Mouse (Mus musculus) urinary bladder, postnatal 14 days (tissue): ENCODE measurements at regions not wholly inside any gene's neighbourhood (a gene's known extent, or its start where the extent isn't known, plus 50 kb on each side); places are given as distances from the start of the nearest gene placed in this dataset.

Experiments used
- DNase-seq: peaks from one replicate; pipeline ENCODE4 v3.0.0; 2021; ENCODE audit warnings: low spot score

DNA sequence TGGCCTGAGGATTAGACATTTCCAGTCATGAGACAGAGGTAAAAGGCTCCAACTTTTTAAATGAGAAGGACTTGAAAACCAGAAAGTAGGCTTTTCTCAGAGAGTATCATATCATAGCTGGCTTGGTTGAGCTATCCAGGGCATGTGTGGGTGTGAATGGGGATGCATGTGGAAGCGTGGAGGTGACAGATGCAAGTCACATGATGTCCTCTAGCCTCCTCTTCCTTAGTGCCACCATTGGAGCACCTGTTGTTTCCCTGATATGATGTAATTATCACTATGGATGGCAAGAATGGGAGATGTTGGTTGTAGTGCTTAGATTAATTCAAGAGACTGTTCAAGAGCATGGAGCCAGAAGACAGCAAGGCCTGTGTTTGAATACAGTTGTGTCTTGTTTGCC lies 510.0 kb downstream of the Ccdc171 start:
- no peak for DNase-seq

DNA sequence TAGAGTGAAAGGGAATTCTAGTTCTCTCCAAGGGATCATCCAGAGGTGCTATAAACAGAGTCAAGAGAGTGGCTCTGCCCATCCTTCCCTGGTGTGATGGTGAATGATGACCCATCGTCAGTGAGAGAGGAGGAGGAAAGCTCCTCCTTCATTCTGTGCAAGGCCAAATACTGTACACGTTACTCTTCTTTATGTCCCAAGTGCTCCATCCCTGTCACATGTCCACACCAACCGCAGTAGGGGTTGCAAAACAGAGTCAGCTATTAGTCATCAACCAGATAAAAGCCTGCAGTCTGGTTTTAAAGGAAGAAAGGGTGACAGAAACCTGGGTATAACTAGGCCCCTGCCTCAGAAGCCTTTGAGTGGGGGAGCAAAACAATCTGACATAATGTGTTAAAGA lies 512.2 kb downstream of the Ccdc171 start:
- DNase-seq, result no peak

DNA sequence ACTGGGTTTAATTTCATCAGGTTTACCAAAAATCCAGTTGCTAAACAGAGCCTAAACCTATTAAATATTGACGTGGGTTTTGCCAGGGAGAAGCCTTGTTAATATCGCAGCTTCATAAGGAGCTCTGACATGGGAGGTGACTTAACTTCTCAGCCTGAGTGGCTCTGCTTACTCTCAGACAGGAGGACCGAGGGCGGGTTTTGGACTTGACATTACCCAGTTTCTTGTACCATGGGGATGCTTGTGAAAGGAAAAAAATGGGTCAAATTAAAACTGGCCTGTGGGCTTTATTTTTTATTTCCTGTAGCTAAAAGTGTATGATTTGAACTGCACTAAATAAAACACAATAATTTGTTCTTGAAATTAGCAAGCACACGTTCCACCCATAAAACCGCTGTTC lies 524.9 kb downstream of the Ccdc171 start:
- DNase-seq, result no peak

DNA sequence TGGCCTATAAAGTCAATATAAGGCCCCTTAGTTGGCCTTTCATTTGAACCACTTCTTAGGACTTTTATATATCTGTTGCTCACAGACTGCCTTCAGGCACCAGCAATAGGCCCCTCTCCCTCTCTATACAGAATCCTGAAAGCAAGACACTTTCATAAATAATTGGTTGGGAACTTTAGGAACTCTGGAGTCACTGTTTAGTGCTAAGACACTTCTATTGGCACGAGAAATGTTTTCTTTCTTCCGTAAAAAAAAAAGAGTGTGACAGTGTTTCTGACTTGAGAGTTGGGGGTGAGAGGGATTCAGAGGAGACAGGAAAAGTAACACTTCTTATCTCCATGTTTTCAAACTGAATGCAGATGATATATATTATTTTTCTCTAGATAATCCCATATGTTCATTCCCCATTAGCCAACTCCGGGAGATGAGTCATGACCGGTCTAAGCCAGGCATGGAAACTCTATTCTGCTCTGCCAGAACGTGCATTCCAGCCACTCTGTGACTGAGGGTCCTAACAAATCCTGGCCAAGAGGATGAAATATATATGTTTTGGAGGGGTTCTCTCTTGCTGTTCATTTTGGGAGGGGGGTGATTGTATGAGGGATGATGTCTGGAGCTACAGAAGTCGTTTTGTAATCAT lies 531.6 kb downstream of the Ccdc171 start:
- no peak for DNase-seq

DNA sequence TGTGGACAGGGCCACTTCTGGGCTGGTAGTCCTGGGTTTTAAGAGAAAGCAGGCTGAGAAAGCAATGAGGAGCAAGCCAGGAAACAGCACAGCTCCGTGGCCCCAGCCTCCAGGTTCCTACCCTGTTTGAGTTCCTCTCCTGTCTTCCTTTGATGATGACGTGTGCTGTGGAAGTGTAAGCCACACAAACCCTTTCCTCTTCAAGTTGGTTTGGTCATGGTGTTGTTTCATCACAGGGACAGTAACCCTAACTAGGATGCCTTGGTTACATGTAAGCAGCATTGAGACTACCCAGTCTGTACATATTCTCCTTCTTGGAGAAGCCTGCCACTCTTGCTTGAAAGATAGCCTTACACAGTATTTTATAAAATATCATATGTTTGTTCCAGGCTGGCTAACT lies 534.8 kb downstream of the Ccdc171 start:
- no peak for DNase-seq

DNA sequence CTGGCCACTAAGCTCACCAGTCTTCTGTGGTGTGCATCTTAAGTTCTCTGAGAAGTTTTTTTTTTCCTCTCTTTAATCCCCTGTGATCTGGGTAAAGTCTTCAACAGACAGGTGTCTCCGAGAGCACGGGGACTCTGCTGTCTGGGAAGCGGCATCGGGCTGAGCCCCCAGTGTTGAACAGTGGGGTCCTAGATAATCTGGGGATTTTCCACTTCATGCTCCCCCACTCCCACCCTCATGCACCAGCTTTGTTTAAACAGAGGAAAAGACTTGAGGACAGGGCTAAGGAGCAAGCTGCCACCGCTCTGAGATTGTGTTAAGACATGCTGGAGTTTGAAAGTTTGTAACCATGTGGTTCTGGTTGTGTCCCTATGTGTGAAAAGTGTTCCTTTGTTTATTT lies 538.4 kb downstream of the Ccdc171 start:
- DNase-seq, result no peak

DNA sequence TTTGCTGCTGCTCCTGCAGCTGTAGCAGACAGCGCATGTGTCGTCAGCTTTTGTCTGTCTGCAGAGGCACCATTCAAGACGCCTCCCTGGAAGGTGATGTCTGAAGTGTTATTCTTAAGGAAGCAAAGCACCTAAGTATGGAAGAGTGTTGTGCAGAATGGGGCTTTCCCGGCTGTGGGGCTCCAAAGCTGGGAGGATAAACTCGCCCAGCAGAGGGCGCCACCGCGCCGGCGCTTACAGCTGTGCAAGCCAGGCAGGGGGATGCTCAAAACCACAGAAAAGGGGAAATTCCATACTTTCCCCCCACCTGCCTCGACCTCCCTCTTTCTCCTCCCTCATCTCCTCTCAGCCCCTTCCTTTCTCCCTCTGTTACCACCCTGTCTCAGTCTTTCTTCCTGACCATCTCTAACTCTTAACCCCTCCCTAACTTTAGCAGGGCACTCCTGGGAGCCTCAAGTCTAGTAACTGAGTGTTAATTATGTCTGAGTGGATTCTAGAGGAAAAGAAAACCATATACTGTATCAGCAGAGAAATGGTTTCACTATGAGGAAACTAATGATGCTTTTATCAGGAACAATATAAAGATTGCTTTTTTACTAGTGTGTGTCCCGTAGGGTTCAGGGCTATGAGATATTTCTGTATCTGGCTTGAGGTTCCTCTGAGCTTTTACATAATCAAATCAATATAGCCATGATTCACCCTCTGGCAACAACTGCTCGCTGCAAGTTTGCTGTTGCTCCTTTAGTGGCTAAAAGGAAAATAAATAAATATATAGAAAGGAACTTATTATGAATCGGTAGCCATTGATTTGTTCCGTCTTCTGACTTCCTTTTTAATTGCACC lies 539.5 kb downstream of the Ccdc171 start:
- peak; percentile 83 for DNase-seq

DNA sequence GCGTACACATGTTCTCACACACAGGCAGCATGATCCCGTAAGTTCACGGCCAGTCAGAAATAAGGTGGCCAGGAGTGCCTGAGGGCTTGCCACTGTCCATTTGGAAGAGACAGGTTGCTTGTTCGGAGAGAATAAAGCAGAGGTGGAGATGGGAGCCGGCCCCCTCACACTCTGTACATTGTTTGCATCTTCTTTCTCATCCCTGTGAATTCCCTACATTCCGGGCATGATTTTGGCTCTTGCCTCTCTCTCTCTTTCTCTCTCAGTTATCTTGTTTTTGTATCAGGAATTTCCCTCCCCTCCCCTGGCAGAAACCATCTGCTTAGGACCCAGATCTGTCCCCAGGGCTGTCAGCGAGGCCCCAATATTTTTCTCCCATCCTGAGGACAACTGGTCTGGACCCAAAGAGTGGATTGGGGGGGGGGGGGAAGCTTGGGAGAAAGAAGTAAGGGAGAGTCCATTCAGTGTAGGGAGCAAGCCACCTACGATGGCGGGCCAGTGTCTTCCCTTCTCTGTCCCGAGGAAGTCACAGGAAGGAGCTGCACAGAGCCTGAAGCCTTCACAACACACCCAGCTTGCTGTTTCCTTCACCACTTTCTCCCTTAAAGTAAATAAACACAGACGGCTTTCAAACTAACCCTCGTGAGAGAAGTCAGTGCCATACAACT lies 540.2 kb downstream of the Ccdc171 start:
- no peak for DNase-seq

DNA sequence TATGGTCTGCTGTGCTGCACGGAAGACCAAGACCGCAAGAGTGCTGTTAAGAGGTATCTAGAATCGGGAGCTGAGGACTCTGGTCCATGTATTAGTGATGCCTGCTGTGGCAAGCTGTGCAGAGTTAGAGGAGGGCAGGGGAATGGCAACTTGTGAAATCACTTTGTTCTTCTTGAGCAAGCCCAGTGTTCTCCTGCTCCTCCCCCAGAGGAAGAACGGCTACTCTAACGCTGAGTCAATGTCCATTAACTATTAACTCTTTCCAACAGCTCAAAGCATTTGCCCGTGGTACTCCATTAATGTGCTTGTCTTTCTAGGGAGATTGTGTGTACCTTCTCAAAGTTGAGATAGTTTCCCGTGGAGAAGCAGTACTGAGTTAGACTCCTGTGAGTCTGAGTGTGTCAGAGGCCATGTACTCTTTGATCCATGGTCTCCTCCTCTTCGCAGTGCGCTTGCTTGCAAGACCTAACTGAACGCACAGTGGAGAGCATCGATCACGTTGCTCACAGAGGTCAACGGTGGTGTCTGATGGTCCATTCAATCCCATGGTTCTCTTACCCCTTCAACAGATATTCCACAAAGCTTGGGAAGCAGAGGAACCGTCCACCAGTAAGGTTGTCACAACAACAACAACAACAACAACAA lies 542.7 kb downstream of the Ccdc171 start:
- DNase-seq, result no peak

DNA sequence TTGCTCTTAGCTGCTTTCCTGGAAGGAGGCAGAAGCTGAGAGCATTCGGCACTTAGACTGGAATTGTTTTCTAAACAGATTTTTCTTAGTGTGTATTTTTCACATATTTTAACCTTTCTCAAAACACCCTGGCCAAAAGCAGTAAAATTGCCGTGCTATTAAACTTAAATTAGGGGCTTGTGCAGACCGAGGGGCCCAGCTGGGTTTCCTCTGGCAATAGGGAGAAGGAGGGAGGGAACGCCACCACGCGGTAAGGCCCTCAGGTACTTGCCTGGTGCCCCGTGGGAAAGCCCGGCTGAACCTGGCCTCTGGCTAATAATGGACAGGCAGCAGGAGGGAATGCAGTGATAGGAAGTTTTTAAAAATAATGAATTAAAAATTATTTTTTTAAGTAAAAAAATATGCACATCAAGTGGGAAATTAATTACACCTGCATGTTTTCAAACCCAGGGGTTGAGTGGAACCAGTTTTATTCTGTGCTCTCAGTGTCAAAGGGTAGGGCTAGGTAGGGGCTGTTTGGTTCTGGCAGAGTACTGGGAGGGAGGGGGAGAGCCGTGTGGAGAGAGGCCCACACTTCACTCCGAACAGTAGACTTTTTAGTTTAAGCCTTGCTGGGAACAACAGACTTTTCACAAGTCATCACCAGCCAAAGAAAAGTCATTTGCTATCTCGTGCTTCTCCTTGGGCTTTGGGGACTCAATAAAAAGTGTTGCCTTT lies 543.8 kb downstream of the Ccdc171 start:
- no peak for DNase-seq

DNA sequence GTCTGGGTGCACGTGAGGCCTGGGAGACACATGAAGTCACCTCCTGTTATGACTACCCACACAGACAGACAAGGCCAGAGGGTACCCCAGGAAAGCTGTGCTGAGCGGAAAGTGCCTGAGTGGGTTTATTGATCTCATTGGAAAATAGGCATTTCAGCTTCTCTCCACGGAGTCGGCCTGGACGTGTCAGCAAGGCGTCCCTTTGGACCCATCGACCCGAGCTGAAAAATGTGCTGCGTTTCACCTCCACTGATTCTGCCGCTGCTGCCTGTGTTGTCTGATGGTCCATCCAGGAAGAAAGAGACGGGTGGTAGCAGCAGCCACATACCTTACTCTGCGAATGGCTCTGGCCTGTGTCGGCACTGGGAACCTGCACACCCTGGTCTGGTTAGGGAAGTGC lies 544.3 kb downstream of the Ccdc171 start:
- DNase-seq, result no peak

DNA sequence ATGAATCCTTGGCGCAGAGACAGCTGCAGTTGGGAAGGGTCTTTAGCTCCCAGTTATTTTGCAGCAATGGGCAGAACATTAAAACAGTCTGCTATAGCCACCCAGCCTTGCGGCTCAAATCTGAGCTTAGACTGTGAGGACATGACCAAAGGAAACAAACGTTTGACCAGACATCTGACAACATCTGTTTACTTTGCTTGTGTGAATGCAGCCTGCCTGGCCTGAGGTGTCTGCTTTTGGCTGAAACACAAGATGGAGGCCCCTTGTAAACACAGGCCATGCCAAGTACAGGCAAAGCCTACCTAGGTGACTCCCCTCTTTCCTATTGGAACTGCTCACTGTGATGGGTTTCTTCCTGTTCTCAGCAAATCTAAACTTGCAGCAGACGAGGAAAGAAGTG lies 544.7 kb downstream of the Ccdc171 start:
- no peak for DNase-seq

DNA sequence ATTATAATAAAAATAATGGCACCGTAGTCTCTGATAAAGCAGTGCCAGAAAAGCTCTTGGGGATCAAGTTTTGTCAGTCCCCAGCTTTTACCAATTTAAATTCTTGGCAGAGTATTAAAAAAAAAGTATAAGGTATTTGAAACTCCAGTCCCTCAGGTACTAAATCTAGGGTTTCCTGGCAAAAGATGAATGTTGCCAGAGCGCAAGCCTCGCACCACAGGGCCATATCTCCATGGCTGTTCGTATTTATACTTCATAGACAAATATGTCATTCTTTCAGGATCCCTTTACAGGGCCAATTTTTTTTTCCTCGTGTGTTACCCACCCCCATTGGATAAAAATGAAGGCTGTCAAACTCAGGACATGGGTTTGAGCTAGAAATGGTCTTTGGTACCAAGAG lies 546.8 kb downstream of the Ccdc171 start:
- no peak for DNase-seq

DNA sequence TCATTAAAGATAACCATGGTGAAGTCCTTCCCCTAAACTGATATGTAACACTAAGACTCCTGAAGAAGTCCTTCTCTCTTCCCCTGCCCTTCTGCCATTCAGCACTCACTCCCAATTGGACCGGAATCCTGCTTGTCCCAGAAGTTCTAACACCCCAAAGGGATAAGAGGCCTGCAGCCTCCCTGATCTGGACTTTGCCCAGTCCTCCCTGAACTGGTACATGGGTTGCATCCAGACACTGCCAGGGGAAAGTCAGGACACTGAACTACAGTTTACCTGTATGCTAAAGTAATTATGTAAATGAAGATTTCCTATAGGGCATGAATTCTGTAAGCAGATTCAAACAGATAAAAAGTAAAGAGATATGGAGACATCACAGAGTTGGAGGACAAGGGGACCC lies 551.2 kb downstream of the Ccdc171 start:
- DNase-seq, result no peak

DNA sequence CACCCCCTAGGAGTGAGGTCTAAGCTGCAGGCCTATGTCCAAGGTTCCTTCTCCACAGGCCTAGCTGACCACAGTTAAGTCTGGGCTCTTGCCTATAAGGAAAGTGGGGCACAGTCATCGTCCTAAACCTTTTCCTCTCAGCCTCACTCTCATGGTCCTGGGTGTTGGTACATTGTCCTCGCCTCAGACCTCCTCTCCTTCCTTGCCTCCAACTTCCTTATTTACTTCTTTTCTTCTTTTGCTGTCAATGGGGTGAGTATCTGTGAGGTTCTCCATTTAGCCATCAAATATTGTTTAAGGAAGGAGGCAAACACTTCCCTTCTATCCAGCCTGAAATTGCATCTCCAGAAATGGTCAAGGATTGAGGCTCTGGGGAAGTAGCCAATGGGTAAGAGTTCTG lies 554.2 kb downstream of the Ccdc171 start:
- no peak for DNase-seq

DNA sequence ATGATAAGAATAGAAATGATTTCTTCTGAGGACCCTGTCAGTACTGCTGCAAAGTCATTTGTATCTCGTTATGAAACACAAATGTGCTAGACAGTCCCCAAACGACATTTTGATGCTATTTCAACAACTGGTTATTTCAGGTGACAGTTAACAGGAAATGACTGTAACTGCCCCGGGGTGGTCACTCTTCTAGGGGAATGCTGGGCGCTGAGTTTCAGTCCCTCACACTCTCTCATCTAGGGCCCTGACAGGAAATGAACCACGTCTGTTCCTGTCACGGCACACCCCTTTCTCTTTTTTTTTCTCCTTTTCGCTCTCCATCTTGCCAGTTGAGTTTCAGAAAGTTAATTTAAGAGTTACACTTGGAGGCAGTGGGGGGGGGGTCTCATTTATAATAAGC lies 556.2 kb downstream of the Ccdc171 start:
- DNase-seq, result no peak

DNA sequence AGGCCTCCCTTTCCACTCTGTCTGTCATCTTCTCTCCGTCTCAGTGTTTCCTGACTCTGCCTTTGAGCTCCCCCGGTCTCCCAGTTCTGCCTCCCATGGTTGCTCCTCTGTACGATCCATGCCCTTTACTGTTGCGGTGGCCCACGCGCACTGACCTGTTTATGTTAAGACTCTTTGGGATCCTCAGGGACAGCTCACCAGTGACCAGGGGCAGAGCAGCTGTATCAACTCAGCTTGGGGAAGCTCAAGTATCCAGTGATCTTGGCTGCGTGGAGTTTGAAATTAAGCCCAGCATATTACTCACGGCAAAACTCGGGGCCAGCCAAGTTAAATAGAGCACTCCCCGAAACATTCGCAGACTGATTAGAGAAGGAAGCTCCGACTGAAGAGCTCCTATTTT lies 562.8 kb downstream of the Ccdc171 start:
- peak; percentile 70 for DNase-seq

DNA sequence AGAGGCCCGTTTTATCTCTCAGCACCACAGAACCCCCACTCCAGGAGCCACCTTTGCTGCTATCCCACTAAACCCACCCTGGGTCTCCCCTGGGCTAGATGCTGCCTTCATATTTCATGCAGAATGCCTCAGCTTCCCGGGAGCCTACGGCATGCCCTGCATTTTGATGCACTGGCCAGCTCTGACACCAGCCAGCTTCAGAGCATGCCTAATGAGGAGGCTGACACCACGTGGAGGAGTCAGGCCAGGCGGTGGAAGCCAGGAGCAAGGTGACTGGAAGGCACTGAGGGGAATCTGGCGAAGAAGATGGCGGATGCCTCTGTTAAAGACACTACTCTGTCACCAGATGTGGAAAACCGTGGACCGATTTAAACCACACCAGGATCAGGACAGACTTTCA lies 567.2 kb downstream of the Ccdc171 start:
- no peak for DNase-seq

DNA sequence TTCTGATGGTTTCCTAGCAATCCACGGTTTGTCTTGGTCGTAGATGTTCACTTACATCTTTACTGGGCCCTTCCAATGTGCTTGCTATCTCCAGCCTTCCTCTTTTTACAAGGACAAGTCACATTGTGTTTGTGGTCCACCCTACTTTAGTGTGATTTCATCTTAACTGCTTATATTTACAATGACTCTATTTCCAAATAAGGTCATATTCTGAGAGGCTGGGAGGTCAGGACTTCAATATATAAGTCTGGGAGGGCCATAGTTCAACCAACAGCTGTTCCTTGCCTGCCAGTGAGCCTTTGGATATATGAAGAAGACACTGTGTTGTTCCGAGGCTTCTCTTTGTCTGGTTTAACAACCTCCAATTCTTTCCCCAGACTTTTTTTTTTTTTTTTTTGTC lies 569.9 kb downstream of the Ccdc171 start:
- no peak for DNase-seq

DNA sequence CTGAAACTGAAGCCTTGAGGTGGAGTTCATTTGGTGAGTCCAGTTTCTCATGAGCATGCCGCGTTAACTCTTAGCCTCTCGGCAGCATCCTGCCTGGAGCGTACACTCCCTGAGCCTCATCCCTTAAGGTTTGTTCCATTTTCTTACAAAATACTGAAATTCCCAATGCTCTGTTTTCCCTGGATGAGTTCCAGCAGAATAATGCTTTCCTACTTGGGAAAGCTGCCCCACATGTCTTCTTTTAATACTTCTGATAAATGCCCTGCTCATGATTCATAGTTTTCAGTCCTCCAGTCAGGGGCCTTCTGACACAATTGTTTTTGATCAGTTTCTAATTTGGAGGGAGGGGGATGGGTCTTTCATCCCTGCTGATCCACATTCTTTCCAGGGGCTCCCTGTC lies 570.7 kb downstream of the Ccdc171 start:
- no peak for DNase-seq

DNA sequence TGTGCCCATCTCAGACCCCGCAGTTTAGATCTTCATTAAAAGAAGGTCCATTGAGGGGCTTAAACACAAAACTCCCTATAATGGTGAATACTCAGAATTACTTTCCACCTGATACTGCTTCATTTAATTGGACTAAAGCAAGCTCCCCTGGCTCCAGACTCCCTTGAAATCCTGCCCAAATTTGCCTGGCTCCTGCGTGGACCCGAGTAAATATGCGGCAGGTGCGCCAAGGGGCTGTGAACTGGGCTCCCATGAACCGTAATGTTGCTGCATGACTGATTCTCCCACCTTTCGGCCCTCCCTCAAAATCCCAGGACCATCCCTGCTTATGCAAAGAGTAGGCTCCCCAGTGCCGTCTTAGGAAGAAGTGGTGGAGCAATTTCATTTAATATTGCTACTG lies 573.7 kb downstream of the Ccdc171 start:
- DNase-seq, result no peak

DNA sequence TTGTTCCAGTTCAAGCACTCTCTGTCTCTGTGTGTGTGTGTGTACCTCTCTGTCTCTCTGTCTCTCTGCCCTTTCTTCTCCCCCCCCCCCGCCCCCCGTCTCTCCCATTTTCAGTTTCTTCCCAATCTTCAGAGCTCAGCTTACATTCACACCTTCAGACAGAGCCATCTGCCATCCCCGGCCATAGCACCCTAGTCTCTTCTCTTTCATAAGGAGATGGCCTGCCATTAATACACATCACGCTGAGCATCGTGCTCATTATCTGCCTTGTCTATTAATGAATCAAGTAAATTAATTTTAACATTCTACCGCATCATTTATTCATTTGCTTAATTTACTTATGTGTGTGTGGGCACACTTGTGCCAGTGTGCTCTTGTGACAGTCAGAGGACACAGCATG lies 573.2 kb downstream of the Bnc2 start:
- no peak for DNase-seq
